Mouse (Mus musculus): ENCODE data around the gene Hk2.
"Not testable (repeated sequence)": the region's sequence is repeated elsewhere in the genome, so short reads cannot be mapped to it uniquely, and the experiment has no call there.

Hk2 gene

DNA sequence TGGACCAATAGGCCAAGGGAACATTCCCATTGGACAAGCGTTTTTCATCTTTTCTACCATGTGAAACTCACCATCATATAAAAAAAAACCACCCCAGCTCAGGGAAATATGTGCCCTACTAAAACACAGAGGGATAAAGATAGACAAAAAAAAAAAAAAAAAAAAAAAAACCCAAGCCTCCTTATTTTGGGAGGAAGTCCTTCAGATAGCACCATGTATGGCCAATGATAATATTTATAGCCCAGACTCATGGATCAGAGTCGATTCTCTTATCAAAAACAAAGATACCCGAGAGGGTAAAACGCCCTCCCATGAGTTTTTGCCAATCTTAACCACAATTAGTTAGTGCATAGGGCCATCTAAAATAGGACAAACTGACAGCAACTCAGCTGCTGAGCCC is 84.8 kb downstream of the Hk2 start:
- no peak for DNase-seq (ENCODE audit: low spot score in 2 of 2)

DNA sequence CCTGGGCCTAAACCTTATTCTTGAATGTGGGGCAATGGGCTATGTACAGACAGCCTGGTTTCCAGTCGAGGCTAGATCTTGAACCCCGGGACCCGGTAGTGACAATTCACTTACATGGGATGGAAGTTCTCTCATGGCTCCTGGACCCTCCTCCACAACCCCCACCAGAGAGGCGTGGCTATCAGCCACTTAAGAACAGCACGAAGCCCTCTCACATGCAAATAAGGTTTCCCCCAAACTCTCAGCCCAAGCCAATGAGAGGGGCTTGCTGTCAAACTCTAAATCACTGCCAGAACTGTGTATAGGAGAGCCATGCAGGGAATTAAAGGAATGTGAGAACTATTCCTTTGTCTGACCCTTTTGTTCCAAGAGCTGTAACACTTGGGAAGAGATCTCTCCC is 85.7 kb downstream of the Hk2 start:
- not testable (repeated sequence) for DNase-seq (ENCODE audit: low spot score in 2 of 2)

DNA sequence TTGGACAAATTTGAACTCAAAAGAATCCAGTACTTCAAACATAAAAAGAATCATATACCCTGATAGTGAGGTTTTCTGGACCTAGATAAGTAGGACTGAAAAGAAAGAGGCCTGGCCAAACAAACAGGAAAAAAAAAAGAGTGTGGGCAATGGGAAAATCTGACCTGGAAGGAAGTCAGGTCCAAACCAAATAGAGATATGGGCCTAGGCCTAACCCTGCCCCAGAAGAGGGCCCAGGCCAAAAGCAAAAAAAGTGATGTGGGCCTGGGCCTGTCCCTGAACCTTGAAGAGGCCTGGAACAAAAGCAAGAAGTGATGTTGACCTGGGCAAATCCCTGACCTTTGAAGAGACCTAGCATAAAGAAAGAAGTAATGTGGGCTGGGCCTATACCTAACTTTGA is 90.1 kb downstream of the Hk2 start:
- DNase-seq (ENCODE audit: low spot score in 2 of 2), result no peak

DNA sequence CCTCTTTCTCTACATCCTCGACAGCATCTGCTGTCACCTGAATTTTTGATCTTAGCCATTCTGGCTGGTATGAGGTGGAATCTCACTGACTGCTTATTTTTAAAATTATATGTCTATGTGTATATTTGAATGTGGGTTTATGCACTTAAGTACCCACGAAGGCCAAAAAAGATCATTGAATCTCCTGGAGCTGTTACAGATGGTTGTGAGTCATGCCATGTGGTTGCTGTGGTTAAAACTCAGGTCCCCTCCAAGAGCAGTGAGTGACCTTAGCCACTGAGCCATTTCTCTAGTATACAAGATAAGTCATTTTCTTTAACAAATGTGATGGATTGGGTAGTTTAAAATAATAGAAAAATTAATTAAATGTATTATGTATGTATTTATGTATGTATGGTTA is 95.0 kb downstream of the Hk2 start:
- DNase-seq (ENCODE audit: low spot score in 2 of 2), result not testable (repeated sequence)

DNA sequence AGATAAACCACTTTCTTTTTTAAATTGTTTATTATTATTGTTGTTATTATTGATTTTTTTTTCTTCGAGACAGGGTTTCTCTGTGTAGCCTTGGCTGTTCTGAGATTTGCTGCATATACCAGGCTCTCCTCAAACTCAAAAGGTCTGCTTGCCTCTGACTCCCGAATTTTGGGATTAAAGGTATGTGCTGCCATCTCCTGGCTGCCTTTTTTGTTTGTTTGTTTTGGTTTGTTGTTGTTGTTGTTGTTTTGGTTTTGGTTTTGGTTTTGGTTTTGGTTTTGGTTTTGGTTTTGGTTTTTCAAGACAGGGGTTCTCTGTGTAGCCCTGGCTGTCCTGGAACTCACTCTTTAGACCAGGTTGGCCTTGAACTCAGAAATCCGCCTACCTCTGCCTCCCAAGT is 96.6 kb downstream of the Hk2 start:
- DNase-seq (ENCODE audit: low spot score in 2 of 2), result not testable (repeated sequence)
